Mouse (Mus musculus) heart, postnatal 0 days (tissue): ENCODE measurements around the gene Cntn1.

Experiments
- CTCF ChIP-seq: IDR thresholded peaks from 2 replicates; pipeline ENCODE4 v1.5.1; 2016; ENCODE audit warnings: antibody characterized with exemption, control low read depth, low read depth
- EP300 ChIP-seq: IDR thresholded peaks from 2 replicates; pipeline ENCODE4 v1.6.1; 2016; ENCODE audit warnings: antibody characterized with exemption, low read depth

GRCm38 (mm10) chr15:92092041-92092440 is 41.1 kb downstream of the Cntn1 start:
- no peak for TF ChIP-seq CTCF
- no peak for TF ChIP-seq EP300
